Comparison of ENCODE assay signal across 29 mouse cellular contexts in genomic region chr8:44762731-44763130, GRCm38 (mm10).
DNase-seq lines count a peak whose midpoint lies in the region; ATAC-seq and TF ChIP-seq lines count a peak whose summit lies in the region.
"Had no signal": no experiment of that assay in that cellular context is flagged by ENCODE, and none has a peak within 500 bp of the region (broad histone marks: within the 10 kb centered on the region; RNA-seq: fewer than 3 reads in every experiment).

No protein-coding gene starts in this region.

- TF ChIP-seq CTCF in forebrain, postnatal 0 days (IDR thresholded peaks at IDR 0.05; ENCODE audit: low read depth), result no peak

- no peaks in the 10 kb centered on the region for H3K27me3 ChIP-seq in forebrain, postnatal 0 days (ENCODE audit: insufficient read depth, low read length)
- H3K27me3 ChIP-seq in forebrain, embryonic 14.5 days (replicated peaks; ENCODE audit: control insufficient read depth, insufficient read depth, low read length), result no peaks in the 10 kb centered on the region
- H3K27me3 ChIP-seq: CH12.LX; embryonic facial prominence, embryonic 13.5 days; embryonic facial prominence, embryonic 15.5 days; forebrain, embryonic 12.5 days; forebrain, embryonic 15.5 days; Patski had no signal

- ATAC-seq in forebrain, postnatal 0 days, result no peak
- no peak for ATAC-seq in forebrain, embryonic 14.5 days
- ATAC-seq: activated CD4-positive, CD25-positive, alpha-beta regulatory T cell, adult 4 months; CD4-positive, CD25-positive, alpha-beta regulatory T cell, adult 4 months; forebrain, embryonic 15.5 days; Patski had no signal

- no peak overlapping the region for H3K27ac ChIP-seq in forebrain, postnatal 0 days (ENCODE audit: low read depth, low read length)
- no peak overlapping the region for H3K27ac ChIP-seq in forebrain, embryonic 14.5 days (ENCODE audit: low read depth, low read length)
- H3K27ac ChIP-seq: embryonic facial prominence, embryonic 13.5 days; embryonic facial prominence, embryonic 15.5 days; forebrain, embryonic 10.5 days; forebrain, embryonic 12.5 days; forebrain, embryonic 15.5 days had no signal

- H3K36me3 ChIP-seq in forebrain, postnatal 0 days (ENCODE audit: insufficient read depth), result no peaks in the 10 kb centered on the region
- no peaks in the 10 kb centered on the region for H3K36me3 ChIP-seq in forebrain, embryonic 14.5 days (ENCODE audit: control insufficient read depth, insufficient read depth, low read length)
- H3K36me3 ChIP-seq: embryonic facial prominence, embryonic 13.5 days; embryonic facial prominence, embryonic 15.5 days; forebrain, embryonic 10.5 days; forebrain, embryonic 12.5 days; forebrain, embryonic 15.5 days; G1E had no signal

- H3K4me2 ChIP-seq in forebrain, postnatal 0 days (ENCODE audit: low read depth), result no peak overlapping the region
- H3K4me2 ChIP-seq in forebrain, embryonic 14.5 days (ENCODE audit: low read length), result no peak overlapping the region
- H3K4me2 ChIP-seq: embryonic facial prominence, embryonic 13.5 days; embryonic facial prominence, embryonic 15.5 days; forebrain, embryonic 12.5 days; forebrain, embryonic 15.5 days had no signal

- DNase-seq in forebrain, postnatal 0 days, result peak; percentile 12
- no peak for DNase-seq in forebrain, embryonic 14.5 days (ENCODE audit: low spot score)
- peak; percentile 1 to 20 for DNase-seq in frontal cortex, adult 2 months (ENCODE audit: extremely low spot score in 1 of 2, low spot score in 1 of 2)
- DNase-seq in frontal cortex, postnatal 10 days (ENCODE audit: low spot score in 2 of 2), result no peak
- DNase-seq in right cerebral cortex, postnatal 10 days (ENCODE audit: low spot score in 2 of 2), result peak; percentile 24 to 31
- no peak for DNase-seq in right cerebral cortex, postnatal 25 days
- DNase-seq in heart, postnatal 14 days, result no peak
- DNase-seq: adrenal gland, adult 8-10 months; adrenal gland, postnatal 14 days; adrenal gland, postnatal 36 days; B cell, adult 2 months; cerebellum, adult 11 months; cerebellum, adult 18-20 months; cerebellum, adult 8-10 months; cerebellum, adult 9-11 months; cerebellum, postnatal 14 days; cerebellum, postnatal 36 days; embryo, embryonic 11 days had no signal

- no peak overlapping the region for H3K4me3 ChIP-seq in forebrain, postnatal 0 days (ENCODE audit: low read depth, low read length)
- H3K4me3 ChIP-seq in forebrain, embryonic 14.5 days (ENCODE audit: low read depth, low read length), result no peak overlapping the region
- H3K4me3 ChIP-seq: embryonic facial prominence, embryonic 13.5 days; embryonic facial prominence, embryonic 15.5 days; erythroblast, embryonic 14.5 days; forebrain, embryonic 10.5 days; forebrain, embryonic 12.5 days; forebrain, embryonic 15.5 days had no signal

- no peaks in the 10 kb centered on the region for H3K9me3 ChIP-seq in forebrain, postnatal 0 days (ENCODE audit: low read length)
- H3K9me3 ChIP-seq in forebrain, embryonic 14.5 days (replicated peaks; ENCODE audit: control insufficient read depth, low read length), result no peaks in the 10 kb centered on the region
- H3K9me3 ChIP-seq: embryonic facial prominence, embryonic 13.5 days; embryonic facial prominence, embryonic 15.5 days; forebrain, embryonic 10.5 days; forebrain, embryonic 12.5 days; forebrain, embryonic 15.5 days had no signal

- intact Hi-C loops in heart, postnatal 14 days (cut with DNase I), result no loop called here

- WGBS in forebrain, postnatal 0 days, result 76% methylated on average over 10 of the region's 10 CpGs
- 90% methylated on average over 10 of the region's 10 CpGs for whole genome bisulfite sequencing in forebrain, embryonic 14.5 days

- no peaks in the 10 kb centered on the region for H3K4me1 ChIP-seq in forebrain, postnatal 0 days (ENCODE audit: insufficient read depth)
- no peaks in the 10 kb centered on the region; the same call in 1 of the 2 replicates for H3K4me1 ChIP-seq in forebrain, embryonic 14.5 days (ENCODE audit: control insufficient read depth, insufficient read depth, low read length)
- H3K4me1 ChIP-seq: forebrain, embryonic 10.5 days; forebrain, embryonic 12.5 days had no signal

- H3K9ac ChIP-seq in forebrain, postnatal 0 days, result no peak overlapping the region
- no peak overlapping the region for H3K9ac ChIP-seq in forebrain, embryonic 14.5 days (ENCODE audit: low read length)
- H3K9ac ChIP-seq: embryonic facial prominence, embryonic 13.5 days; embryonic facial prominence, embryonic 15.5 days; forebrain, embryonic 12.5 days; forebrain, embryonic 15.5 days had no signal

Comparison
In these comparisons a context has a peak if more than half of its experiments do, and no peak if none do; other contexts are left out.
1. DNase-seq: peak in forebrain, postnatal 0 days (single experiment), frontal cortex, adult 2 months (2 of 2) and right cerebral cortex, postnatal 10 days (2 of 2); none in forebrain, embryonic 14.5 days (single experiment), frontal cortex, postnatal 10 days (0 of 2), right cerebral cortex, postnatal 25 days (single experiment) and heart, postnatal 14 days (0 of 2).